Mouse (Mus musculus): Measurements from ENCODE around the gene Jund. TPM values are rescaled to one million over a fixed set of nuclear protein-coding genes. Genes with fewer than 3 reads are reported as not detected.

The Jund gene
- total RNA-seq, 2 experiments from 2014 or later = 129 to 138 TPM

GRCm38 (mm10) chr8:70699834-70700554 is 1.2 kb downstream of the Jund start:
- DNase-seq = peak; percentile 86 to 87

GRCm38 (mm10) chr8:70700555-70700922 is 1.8 kb downstream of the Jund start:
- DNase-seq = peak; percentile 93 to 94

- no peak for DNase-seq
Measured at GRCm38 (mm10) chr8:70701048-70701981, 2.6 kb downstream of the Jund start.

- peak in 1 of 2 experiments; percentile 53 for DNase-seq
Measured at GRCm38 (mm10) chr8:70701982-70702841, 3.5 kb downstream of the Jund start.

GRCm38 (mm10) chr8:70702842-70703182 is 4.1 kb downstream of the Jund start:
- peak; percentile 90 to 92 for DNase-seq

GRCm38 (mm10) chr8:70703287-70703686 is 4.5 kb downstream of the Jund start, which contains the start of gene Iqcn:
Gene Iqcn, plus strand, starts transcription at chr8:70703457.
- no peak for DNase-seq

- DNase-seq = no peak
Measured at GRCm38 (mm10) chr8:70708281-70708680, 9.5 kb downstream of the Jund start.

GRCm38 (mm10) chr8:70709794-70710193 is 11.0 kb downstream of the Jund start:
- no peak for DNase-seq

- peak; percentile 36 to 55 for DNase-seq
Measured at GRCm38 (mm10) chr8:70710296-70710695, 11.5 kb downstream of the Jund start.

- DNase-seq = no peak
Measured at GRCm38 (mm10) chr8:70711041-70711440, 12.3 kb downstream of the Jund start.

- DNase-seq = no peak
Measured at GRCm38 (mm10) chr8:70713991-70714390, 15.2 kb downstream of the Jund start.

- DNase-seq = no peak
Measured at GRCm38 (mm10) chr8:70715086-70715485, 16.3 kb downstream of the Jund start.

GRCm38 (mm10) chr8:70716521-70717400 is 18.0 kb downstream of the Jund start:
- no peak for DNase-seq

- DNase-seq = peak; percentile 56 to 73
Measured at GRCm38 (mm10) chr8:70718297-70718696, 19.5 kb downstream of the Jund start, which contains the start of gene Gm3336. Gene Gm3336, plus strand, starts transcription at chr8:70718543.

GRCm38 (mm10) chr8:70719796-70720270 is 21.1 kb downstream of the Jund start:
- DNase-seq = peak; percentile 33 to 55

- DNase-seq = peak; percentile 73 to 95
Measured at GRCm38 (mm10) chr8:70720739-70721138, 22.0 kb downstream of the Jund start.

- DNase-seq = no peak
Measured at GRCm38 (mm10) chr8:70721601-70722000, 22.9 kb downstream of the Jund start.

GRCm38 (mm10) chr8:70723486-70724210 is 24.9 kb downstream of the Jund start, which contains the start of gene Pde4c:
Gene Pde4c, plus strand, starts transcription at chr8:70723720.
- no peak for DNase-seq

GRCm38 (mm10) chr8:70724216-70724615 is 25.5 kb downstream of the Jund start:
- no peak for DNase-seq
